Mouse (Mus musculus): ENCODE data around the gene Kremen1. TPM values are rescaled to one million over a fixed set of nuclear protein-coding genes. Genes with fewer than 3 reads are reported as not detected.
A peak's percentile ranks its signal among the peaks of the same experiment; 100 is the strongest.

Gene Kremen1
- total RNA-seq, 2 experiments from 2014 or later = 46.8 to 48.1 TPM

- intact Hi-C loops (cut with DNase I; ENCODE audit: low total_unique reads) = no loop called here
- no peak for DNase-seq
Observed at GRCm38 (mm10) chr11:5242158-5242557, 19.2 kb downstream of the Kremen1 start.

GRCm38 (mm10) chr11:5239706-5240690 lies 21.4 kb downstream of the Kremen1 start:
- intact Hi-C loops (cut with DNase I; ENCODE audit: low total_unique reads) = no loop called here
- no peak for DNase-seq

DNA sequence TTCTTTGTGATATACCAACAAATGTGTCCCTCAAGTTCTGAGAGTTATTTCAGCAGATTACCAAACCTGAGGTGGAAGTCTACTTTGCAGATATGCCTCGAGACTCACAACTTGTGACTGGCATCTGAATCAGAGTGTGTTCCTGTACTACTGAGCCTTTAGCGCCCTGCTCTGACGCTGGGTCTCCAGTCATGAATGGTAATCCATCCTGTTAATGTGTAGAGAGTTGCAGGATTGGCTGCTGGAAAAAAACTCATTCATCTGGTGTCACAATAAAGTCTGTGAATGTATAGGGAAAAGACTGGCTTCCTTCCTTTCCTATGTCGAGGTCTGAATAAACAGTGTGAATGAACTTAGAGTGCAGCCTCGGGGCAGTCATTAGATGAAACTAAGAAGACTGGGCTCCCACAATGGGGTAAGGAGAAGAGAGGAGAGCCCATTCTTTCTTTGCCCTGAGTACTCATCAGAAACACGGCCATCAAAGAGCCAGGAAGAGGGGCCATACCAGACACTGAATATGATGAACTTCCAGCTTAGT lies 41.4 kb downstream of the Kremen1 start:
- no peak for DNase-seq
- intact Hi-C loops (cut with DNase I; ENCODE audit: low total_unique reads) = no loop called here

DNA sequence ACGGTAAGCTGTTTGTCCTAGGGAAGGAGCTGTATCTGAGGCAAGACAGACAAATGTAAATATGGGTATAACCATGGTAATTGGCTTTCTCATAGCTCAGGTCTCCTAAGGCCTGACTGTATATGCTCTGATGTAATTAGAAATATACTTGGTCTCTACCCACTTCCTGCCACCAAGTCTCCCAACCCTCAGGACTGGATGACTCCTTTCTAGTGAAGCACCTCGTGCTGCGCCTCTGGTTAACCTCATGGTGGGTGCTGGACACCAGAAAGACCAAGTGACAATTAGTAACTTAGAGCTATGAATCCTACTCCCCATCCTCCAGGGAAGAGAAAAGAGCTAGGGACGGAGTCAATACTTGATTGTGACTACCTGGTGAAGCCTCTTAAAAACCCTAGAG lies 42.0 kb downstream of the Kremen1 start:
- no peak for DNase-seq
- intact Hi-C loops (cut with DNase I; ENCODE audit: low total_unique reads) = no loop called here

GRCm38 (mm10) chr11:5215401-5216187 lies 45.8 kb downstream of the Kremen1 start:
- intact Hi-C loops (cut with DNase I; ENCODE audit: low total_unique reads) = no loop called here
- no peak for DNase-seq

DNA sequence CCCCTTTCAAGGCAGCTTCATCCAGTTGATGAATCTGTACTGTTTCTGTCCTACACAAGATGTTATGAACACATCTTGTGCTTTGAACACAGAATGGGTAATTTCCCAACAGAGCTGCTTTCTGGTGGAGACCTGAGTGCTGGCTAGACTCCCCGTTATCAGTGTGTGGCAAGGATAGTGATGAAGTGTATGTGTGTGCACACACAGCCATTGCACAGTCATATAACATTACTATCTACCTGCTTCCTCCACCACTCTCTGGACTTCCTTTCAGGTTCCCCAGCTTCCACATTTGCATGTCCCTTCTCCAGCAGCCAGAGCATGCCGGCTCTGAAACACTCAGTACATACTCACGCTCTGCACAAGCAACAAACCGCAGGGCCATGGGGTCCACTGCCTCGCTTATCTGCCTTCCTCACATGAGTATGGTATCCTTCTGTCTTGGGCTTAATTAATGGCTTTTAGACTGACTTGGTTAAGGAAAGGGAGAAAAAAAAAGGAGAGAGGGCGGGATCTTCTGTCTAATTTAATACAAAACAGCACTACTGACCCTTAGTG lies 46.8 kb downstream of the Kremen1 start:
- intact Hi-C loops (cut with DNase I; ENCODE audit: low total_unique reads) = no loop called here
- no peak for DNase-seq

GRCm38 (mm10) chr11:5203054-5203453 lies 58.3 kb downstream of the Kremen1 start:
- DNase-seq = no peak
- intact Hi-C loops (cut with DNase I; ENCODE audit: low total_unique reads) = no loop called here

DNA sequence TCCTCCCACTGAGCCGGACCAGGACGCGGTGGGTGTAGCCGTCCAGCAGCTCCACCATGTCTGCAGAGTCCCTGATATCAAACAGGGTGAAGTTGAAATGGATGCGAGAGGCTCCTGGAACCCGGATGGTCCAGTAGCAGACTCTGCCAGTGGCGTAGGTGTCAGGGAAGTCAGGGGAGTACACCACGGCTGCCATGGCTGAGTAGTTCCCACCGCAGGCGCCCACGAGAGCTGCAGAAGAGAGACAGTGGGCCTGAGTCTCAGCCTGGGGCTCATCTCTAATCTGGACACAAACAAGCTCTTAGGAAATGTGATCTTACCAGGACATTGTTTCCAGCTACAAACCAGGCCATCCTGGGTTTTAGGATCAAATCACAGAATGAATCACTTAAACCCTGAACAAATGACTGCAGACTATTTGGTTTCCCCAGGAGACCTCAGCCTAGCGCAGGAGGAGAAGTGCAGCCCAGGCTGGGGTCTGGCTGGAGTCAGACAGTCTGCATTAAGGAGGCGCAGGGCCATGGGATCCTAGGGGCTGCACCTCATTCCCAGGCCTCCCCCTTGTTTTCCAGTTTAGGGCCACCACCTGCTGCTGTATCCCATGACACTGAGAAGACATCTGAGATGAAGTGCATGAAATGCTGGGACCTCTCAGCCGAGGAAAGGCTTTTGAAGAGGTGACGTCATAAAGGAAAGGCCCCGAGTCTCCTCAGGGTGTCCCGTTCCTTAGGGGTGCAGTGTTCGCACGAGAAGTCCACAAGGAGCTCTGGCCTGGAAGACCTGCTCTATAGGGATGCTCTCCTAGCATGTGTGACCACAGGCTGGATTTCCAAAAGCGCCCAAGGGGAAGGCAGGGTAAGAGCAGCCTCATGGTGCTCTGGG lies 59.3 kb downstream of the Kremen1 start:
- DNase-seq = no peak
- intact Hi-C loops (cut with DNase I; ENCODE audit: low total_unique reads) = no loop called here

- DNase-seq = no peak
- intact Hi-C loops (cut with DNase I; ENCODE audit: low total_unique reads) = no loop called here
Observed at GRCm38 (mm10) chr11:5199879-5200278, 61.5 kb downstream of the Kremen1 start.

DNA sequence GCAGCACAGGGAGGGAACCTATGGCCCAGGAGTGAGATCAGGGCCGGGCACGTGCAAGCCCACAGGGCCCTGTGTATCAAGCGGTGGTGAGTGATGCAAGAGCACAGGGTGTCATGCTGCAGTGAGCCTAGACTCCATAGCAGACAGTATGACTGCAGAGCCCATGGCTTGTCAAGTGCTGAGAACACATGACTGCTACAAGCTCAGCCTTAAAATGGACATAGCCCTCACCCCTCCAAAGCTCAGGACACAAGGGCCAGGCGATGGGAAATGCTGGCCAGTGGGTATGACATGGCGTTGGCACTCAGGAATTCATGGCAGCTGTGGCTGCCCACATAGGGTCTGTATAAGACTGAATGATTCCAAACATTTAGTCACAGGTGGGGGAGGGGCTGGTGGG lies 64.3 kb downstream of the Kremen1 start:
- DNase-seq = no peak
- intact Hi-C loops (cut with DNase I; ENCODE audit: low total_unique reads) = no loop called here

GRCm38 (mm10) chr11:5196583-5196982 lies 64.8 kb downstream of the Kremen1 start:
- intact Hi-C loops (cut with DNase I; ENCODE audit: low total_unique reads) = no loop called here
- no peak for DNase-seq

DNA sequence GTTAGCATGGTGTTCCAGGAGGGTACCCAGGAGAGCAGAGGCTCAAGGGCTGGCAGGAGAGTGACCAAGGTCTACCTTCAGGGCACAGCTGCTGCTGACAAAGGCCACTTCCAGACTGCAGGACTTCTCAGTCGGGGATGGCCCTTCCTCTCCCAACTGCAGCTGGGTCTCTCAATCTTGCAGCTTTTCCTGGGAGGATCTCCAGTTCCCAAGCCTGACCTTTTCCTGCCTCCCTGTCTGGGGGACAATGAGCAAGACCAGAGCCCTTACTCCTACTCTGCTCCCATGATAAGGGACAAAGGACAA lies 67.8 kb downstream of the Kremen1 start:
- intact Hi-C loops (cut with DNase I; ENCODE audit: low total_unique reads) = no loop called here
- DNase-seq = no peak

DNA sequence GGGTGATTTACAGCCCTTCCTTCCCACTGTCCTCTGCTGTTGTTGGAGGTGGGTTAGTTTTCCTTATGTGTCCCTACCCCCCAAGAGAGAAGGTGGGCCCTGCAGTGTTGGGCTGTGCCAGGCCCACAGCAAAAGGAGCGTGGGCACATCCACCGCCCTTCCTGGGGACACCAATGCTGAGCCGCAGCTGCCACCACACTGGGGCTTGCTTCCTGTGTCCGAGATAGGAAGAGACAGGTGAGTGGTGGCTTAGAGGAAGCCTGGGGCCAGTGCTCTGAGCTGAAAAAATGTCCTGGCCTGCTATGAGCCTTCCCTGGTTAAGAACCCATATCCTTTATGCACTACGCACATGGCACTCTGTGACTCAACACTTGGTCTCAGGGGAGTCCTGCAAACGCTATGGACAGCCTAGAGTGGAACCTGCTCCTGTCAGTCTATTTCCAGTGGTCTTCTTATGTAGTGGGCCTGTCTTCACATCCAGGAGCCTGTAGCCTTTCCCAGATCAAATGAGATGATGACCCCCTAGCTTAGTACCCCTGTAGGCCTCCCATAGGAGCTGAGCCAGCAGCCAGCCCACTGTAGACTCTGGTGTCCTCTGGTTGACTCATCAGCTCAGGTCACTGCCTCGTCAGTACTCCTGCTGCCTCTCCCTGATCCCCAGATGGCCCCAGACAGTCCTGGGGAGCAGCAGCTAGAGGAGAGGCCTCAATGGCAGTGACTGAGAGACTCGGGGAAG lies 68.3 kb downstream of the Kremen1 start:
- intact Hi-C loops (cut with DNase I; ENCODE audit: low total_unique reads) = no loop called here

DNA sequence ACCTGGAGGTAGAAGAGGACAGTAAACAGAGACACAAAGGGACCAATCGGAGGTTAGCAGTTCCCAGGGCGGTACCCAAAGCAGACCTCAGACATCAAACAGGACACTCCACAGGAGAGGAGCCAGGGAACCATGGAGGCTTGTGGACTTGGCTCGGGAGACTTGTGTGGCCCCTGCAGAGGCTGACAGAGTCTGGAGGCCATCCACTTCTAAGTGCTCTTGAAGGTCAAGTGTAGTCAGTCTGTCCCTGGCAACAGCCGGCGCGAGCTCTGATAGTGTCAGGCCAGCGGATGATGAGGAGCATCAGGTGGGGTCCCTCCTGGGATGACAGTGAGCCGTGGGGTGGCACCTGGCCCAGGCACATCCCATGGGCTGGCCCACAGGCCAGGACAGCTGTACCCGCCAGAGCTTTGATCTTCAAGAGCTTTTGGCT lies 69.3 kb downstream of the Kremen1 start:
- peak; percentile 87 for DNase-seq
- intact Hi-C loops (cut with DNase I; ENCODE audit: low total_unique reads) = no loop called here

More for the DNA sequence above, 68.3 kb downstream of the Kremen1 start:
- DNase-seq = no peak

GRCm38 (mm10) chr11:5189239-5189933 lies 72.0 kb downstream of the Kremen1 start:
- no peak for DNase-seq
- intact Hi-C loops (cut with DNase I; ENCODE audit: low total_unique reads) = no loop called here

- intact Hi-C loops (cut with DNase I; ENCODE audit: low total_unique reads) = no loop called here
- DNase-seq = no peak
Observed at GRCm38 (mm10) chr11:5188170-5188569, 73.2 kb downstream of the Kremen1 start.

GRCm38 (mm10) chr11:5184832-5185231 lies 76.5 kb downstream of the Kremen1 start:
- intact Hi-C loops (cut with DNase I; ENCODE audit: low total_unique reads) = no loop called here
- DNase-seq = no peak

GRCm38 (mm10) chr11:5184250-5184649 lies 77.1 kb downstream of the Kremen1 start:
- DNase-seq = no peak
- intact Hi-C loops (cut with DNase I; ENCODE audit: low total_unique reads) = no loop called here

Measured in gastrocnemius, postnatal 14 days (tissue).